Mouse (Mus musculus) right cerebral cortex, postnatal 14 days (tissue): ENCODE results near the gene Plin1.

ENCODE experiments used
- DNase-seq: peaks from one replicate; pipeline ENCODE4 v3.0.0; 2022

Plin1 gene

GRCm38 (mm10) chr7:79732622-79733021, at the start of gene Plin1:
Gene Plin1 (minus strand): TSS chr7:79732903.
- no peak for DNase-seq

GRCm38 (mm10) chr7:79782516-79782855, 49.8 kb upstream of the Plin1 start:
- no peak for DNase-seq

GRCm38 (mm10) chr7:79781826-79782515, 49.3 kb upstream of the Plin1 start:
- no peak for DNase-seq

GRCm38 (mm10) chr7:79780647-79781626, 48.2 kb upstream of the Plin1 start:
- peak; percentile 77 for DNase-seq

- no peak for DNase-seq
Observed at GRCm38 (mm10) chr7:79771561-79772512, 39.1 kb upstream of the Plin1 start.

GRCm38 (mm10) chr7:79769664-79770063, 37.0 kb upstream of the Plin1 start:
- DNase-seq, result no peak

GRCm38 (mm10) chr7:79765991-79766390, 33.3 kb upstream of the Plin1 start:
- no peak for DNase-seq

- DNase-seq, result no peak
Observed at GRCm38 (mm10) chr7:79762106-79762505, 29.4 kb upstream of the Plin1 start.

- no peak for DNase-seq
Observed at GRCm38 (mm10) chr7:79761124-79761876, 28.6 kb upstream of the Plin1 start.

- DNase-seq, result no peak
Observed at GRCm38 (mm10) chr7:79759766-79760165, 27.1 kb upstream of the Plin1 start.

- no peak for DNase-seq
Observed at GRCm38 (mm10) chr7:79758176-79758575, 25.5 kb upstream of the Plin1 start.

GRCm38 (mm10) chr7:79756334-79756733, 23.6 kb upstream of the Plin1 start:
- DNase-seq, result no peak

GRCm38 (mm10) chr7:79749511-79749910, 16.8 kb upstream of the Plin1 start:
- DNase-seq, result no peak

GRCm38 (mm10) chr7:79747659-79748058, 15.0 kb upstream of the Plin1 start:
- DNase-seq, result no peak

- DNase-seq, result no peak
Observed at GRCm38 (mm10) chr7:79744585-79744984, 11.9 kb upstream of the Plin1 start.

GRCm38 (mm10) chr7:79744051-79744450, 11.3 kb upstream of the Plin1 start:
- DNase-seq, result no peak

GRCm38 (mm10) chr7:79742659-79743536, 10.2 kb upstream of the Plin1 start, which contains the start of the genes Pex11a and Wdr93:
Gene Pex11a (minus strand): TSS chr7:79743131.
Gene Wdr93 (plus strand): TSS chr7:79743163.
- DNase-seq, result peak; percentile 66

GRCm38 (mm10) chr7:79742277-79742658, 9.6 kb upstream of the Plin1 start:
- no peak for DNase-seq

GRCm38 (mm10) chr7:79740279-79740678, 7.6 kb upstream of the Plin1 start:
- no peak for DNase-seq

GRCm38 (mm10) chr7:79738913-79739312, 6.2 kb upstream of the Plin1 start:
- DNase-seq, result no peak

- DNase-seq, result no peak
Observed at GRCm38 (mm10) chr7:79736511-79736910, 3.8 kb upstream of the Plin1 start.
